Mouse (Mus musculus) activated CD4-positive, CD25-positive, alpha-beta regulatory T cell, adult 9 weeks (primary cell): ENCODE data around the gene Gper1. TPM values are rescaled to one million over a fixed set of nuclear protein-coding genes. Genes with fewer than 3 reads are reported as not detected.

ENCODE experiments used
- polyA plus RNA-seq: library from polyadenylated mRNA; unstranded; fragments of 100-300 nt; shearing (Covaris generic); gene quantifications from one replicate; pipeline ENCODE4 v1.2.1, GENCODE M21; 2017

Gene Gper1
- polyA plus RNA-seq = not detected

GRCm38 (mm10) chr5:139423026-139423865 lies at the start of gene Gper1:
Gene Gper1, plus strand, starts transcription at chr5:139423151.

GRCm38 (mm10) chr5:139377468-139378270 lies 45.3 kb upstream of the Gper1 start, which contains the start of gene Gpr146:
Gene Gpr146, plus strand, starts transcription at chr5:139377697.

GRCm38 (mm10) chr5:139404801-139405401 lies 18.1 kb upstream of the Gper1 start, which contains the start of gene C130050O18Rik:
Gene C130050O18Rik, plus strand, starts transcription at chr5:139405280.

GRCm38 (mm10) chr5:139460384-139461067 lies 37.6 kb downstream of the Gper1 start, which contains the start of gene 3110082I17Rik:
Gene 3110082I17Rik, minus strand, starts transcription at chr5:139460527.

Other genes starting within 250 kb of the Gper1 start
- 52.1 TPM for gene Sun1, start 222.5 kb upstream of the Gper1 start, polyA plus RNA-seq
- 10.1 TPM for gene Get4, start 170.8 kb upstream of the Gper1 start, polyA plus RNA-seq
- gene Adap1, start 97.5 kb upstream of the Gper1 start, polyA plus RNA-seq = 3.7 TPM
- gene Cox19, start 71.7 kb upstream of the Gper1 start, polyA plus RNA-seq = 62.4 TPM
- not detected for gene Cyp2w1, start 70.5 kb upstream of the Gper1 start, polyA plus RNA-seq
- 11.0 TPM for gene Gpr146, start 45.5 kb upstream of the Gper1 start, polyA plus RNA-seq
- gene C130050O18Rik, start 17.9 kb upstream of the Gper1 start, polyA plus RNA-seq = 0.22 TPM
- 7.9 TPM for gene 3110082I17Rik, start 37.4 kb downstream of the Gper1 start, polyA plus RNA-seq
- 16.1 TPM for gene Zfand2a, start 61.4 kb downstream of the Gper1 start, polyA plus RNA-seq
- not detected for gene Uncx, start 120.3 kb downstream of the Gper1 start, polyA plus RNA-seq